Mouse (Mus musculus) midbrain, embryonic 12.5 days (tissue): Measurements from ENCODE around the gene Pld4. TPM values are rescaled to one million over a fixed set of nuclear protein-coding genes. Genes with fewer than 3 reads are reported as not detected.
A peak's percentile ranks its signal among the peaks of the same experiment; 100 is the strongest.

Experiments
- ATAC-seq: fragments of 200-750 bp; cut with Nextera tagmentation; 2 replicates; pipeline ENCODE4 v1.8.0; 2017; ENCODE audit warnings: low read depth, moderate TSS enrichment, moderate library complexity; ENCODE audit not compliant: low FRiP score
- H3K27ac ChIP-seq: fragments of 300-500 bp; sonication (generic); replicated peaks from 2 replicates; pipeline ENCODE4 v1.5.1; 2016; ENCODE audit warnings: mild to moderate bottlenecking
- H3K27me3 ChIP-seq: fragments of 300-500 bp; sonication (generic); 2 replicates; pipeline ENCODE4 v1.6.1; 2016; ENCODE audit warnings: mild to moderate bottlenecking
- H3K36me3 ChIP-seq: fragments of 300-500 bp; sonication (generic); 2 replicates; pipeline ENCODE4 v1.6.1; 2016
- H3K4me1 ChIP-seq: fragments of 300-500 bp; sonication (generic); 2 replicates; pipeline ENCODE4 v1.6.1; 2016
- H3K4me2 ChIP-seq: fragments of 300-500 bp; sonication (generic); replicated peaks from 2 replicates; pipeline ENCODE4 v1.6.1; 2016; ENCODE audit warnings: mild to moderate bottlenecking, moderate library complexity
- H3K4me3 ChIP-seq: fragments of 300-500 bp; sonication (generic); 2 replicates; pipeline ENCODE4 v1.5.1; 2016; ENCODE audit warnings: mild to moderate bottlenecking
- H3K9ac ChIP-seq: fragments of 300-500 bp; sonication (generic); replicated peaks from 2 replicates; pipeline ENCODE4 v1.6.1; 2016; ENCODE audit warnings: mild to moderate bottlenecking, moderate library complexity
- H3K9me3 ChIP-seq: fragments of 300-500 bp; sonication (generic); 2 replicates; pipeline ENCODE4 v1.6.1; 2016; ENCODE audit warnings: mild to moderate bottlenecking
- WGBS: fragments of 180-500 bp; shearing (Covaris S2); methylation state at CpG from one replicate; pipeline ENCODE4 v1.1.7; 2016; 5-methylcytosine and 5-hydroxymethylcytosine counted together
- polyA plus RNA-seq: library from polyadenylated mRNA; unstranded; fragments of >200 nt; fragmentation: Nextera tagmentation; extraction: Ambion mirVana; gene quantifications from 2 replicates; pipeline ENCODE4 v1.2.1, GENCODE M21; 2016

The Pld4 gene
- polyA plus RNA-seq, result 4.7 and 6.7 TPM in 2 replicates

DNA sequence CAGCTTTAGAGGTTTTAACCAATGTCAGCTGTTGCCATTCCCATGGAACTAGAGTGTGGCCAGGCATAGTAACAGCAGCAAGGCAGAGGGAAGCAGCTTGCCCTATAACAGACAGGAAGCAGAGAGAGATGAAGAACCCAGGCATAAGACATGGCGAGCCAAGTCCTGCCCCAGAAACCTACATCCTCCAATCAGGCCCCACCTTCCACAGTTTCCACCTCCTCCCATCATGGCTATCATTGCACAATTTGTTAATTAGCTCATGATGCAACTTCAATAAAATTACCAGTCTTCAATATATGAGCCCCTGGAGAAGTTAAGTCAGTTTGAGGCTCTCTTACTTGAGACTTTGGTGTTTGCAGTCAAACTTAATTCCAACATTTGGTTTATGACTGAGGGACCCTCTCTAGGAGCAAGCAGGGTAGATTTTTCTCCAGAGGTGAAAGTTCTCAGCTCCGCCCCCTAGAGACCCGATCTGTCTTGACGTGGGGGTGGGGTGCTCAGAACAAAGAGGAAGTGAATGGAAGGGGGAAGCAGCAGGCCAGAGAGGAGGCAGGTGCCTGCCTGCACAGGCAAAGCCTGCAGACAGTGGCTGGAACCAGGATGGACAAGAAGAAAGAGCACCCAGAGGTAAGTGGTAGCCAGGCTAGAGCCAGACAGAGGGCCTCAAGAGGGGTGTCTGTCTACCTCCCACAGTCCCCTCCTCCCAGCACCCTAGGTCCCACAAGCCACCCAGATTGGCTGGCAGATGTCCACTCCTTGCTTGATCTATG is at the start of gene Pld4:
Pld4 (plus strand) TSS at position 502 of the 773 bp plus-strand sequence.
- Histone ChIP-seq H3K4me1 (no peaks in the 10 kb centered on the region), H3K27me3 (no peaks in the 10 kb centered on the region), H3K27ac (no peak within 1 kb of the TSS), H3K9me3 (no peaks in the 10 kb centered on the region), H3K9ac (no peak within 1 kb of the TSS), H3K4me2 (no peak within 1 kb of the TSS), H3K36me3 (no peaks in the 10 kb centered on the region), H3K4me3 (no peak within 1 kb of the TSS)
- WGBS, result 48% methylated on average over 4 of the region's 4 CpGs
- ATAC-seq, result no peak

GRCm38 (mm10) chr12:112713984-112714383 is 46.5 kb upstream of the Pld4 start:
- WGBS, result 76% methylated on average over 3 of the region's 3 CpGs
- no peak overlapping the region for H3K27ac ChIP-seq
- H3K4me2 ChIP-seq, result no peak overlapping the region

DNA sequence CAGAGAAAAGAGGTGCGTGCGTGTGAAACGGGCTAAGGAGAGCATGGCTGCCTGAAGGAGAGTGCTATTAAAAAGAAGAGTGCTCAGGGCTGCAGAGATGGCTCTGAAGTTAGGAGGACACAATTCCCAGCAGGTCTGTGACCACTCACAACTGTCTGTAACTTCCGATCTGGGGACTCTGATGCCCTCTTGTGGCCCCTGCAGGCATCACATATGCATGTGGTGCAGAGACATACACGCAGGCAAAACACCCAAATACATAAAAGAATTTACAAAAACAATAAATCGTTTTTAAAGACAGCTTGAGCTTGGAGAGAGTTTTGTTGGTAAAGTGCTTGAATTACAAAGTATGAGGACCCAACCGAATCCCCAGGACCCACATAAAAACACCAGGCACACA is 43.3 kb upstream of the Pld4 start:
- 33% methylated on average over 7 of the region's 7 CpGs for WGBS

More at GRCm38 (mm10) chr12:112713984-112714383, 46.5 kb upstream of the Pld4 start:
- Histone ChIP-seq H3K4me1 (no peaks in the 10 kb centered on the region), H3K9me3 (no peaks in the 10 kb centered on the region), H3K36me3 (no peaks in the 10 kb centered on the region), H3K9ac (no peak overlapping the region), H3K27me3 (peaks cover 10% of the 10 kb centered on the region), H3K4me3 (no peak overlapping the region)
- no peak for ATAC-seq

DNA sequence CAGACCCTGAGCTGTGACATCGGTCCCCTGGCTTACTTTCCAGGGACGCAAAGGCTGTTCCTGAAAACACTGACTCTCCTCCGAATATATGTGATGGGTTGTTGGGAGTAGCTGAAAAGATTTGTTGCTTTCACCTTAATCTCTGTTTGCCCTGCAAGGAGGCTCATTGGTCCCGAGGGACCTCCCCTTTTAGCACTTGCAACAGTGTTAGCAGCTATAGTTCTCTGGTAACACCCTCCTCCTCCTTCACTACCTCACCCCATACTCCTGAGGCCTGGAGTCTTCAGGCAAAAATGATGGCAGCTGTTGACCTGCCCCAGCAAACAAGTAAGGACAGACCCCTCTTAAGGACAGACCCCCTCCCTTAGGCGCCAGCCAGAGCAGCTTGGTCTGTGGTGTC is 41.5 kb upstream of the Pld4 start:
- Histone ChIP-seq H3K4me2 (no peak overlapping the region), H3K27me3 (peaks cover 57% of the 10 kb centered on the region), H3K4me3 (no peak overlapping the region), H3K9me3 (no peaks in the 10 kb centered on the region), H3K27ac (no peak overlapping the region), H3K4me1 (peaks cover 20% of the 10 kb centered on the region), H3K36me3 (no peaks in the 10 kb centered on the region), H3K9ac (no peak overlapping the region)
- 70% methylated on average over 5 of the region's 5 CpGs for WGBS
- no peak for ATAC-seq

More for the DNA sequence above, 43.3 kb upstream of the Pld4 start:
- Histone ChIP-seq H3K4me2 (no peak overlapping the region), H3K9me3 (no peaks in the 10 kb centered on the region), H3K27ac (no peak overlapping the region), H3K4me1 (peaks cover 5% of the 10 kb centered on the region), H3K27me3 (peaks cover 39% of the 10 kb centered on the region), H3K9ac (no peak overlapping the region), H3K36me3 (no peaks in the 10 kb centered on the region), H3K4me3 (no peak overlapping the region)
- ATAC-seq, result no peak

DNA sequence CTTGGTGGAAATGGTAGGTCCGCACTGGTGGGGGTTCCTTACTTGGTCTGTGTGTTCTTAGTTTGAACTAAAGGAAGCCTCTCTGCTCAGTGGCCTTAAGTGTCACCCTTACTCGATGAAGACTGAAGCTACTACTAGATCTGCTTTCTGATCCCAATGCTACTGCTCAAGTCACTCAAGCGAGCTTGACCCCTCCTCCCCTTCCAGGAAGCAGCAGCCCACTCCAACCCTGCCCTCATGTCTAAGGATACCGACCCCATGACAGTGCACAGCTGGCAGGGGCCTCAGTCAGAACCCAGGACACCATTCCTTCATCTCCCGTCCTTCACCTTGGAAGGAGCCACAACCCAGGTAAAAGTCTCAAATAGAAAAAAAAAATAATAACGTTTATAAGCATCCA is 40.2 kb upstream of the Pld4 start, which contains the start of gene Cep170b:
Cep170b (plus strand) TSS at position 240 of the 400 bp plus-strand sequence.
- Histone ChIP-seq H3K9me3 (no peaks in the 10 kb centered on the region), H3K4me1 (peaks cover 20% of the 10 kb centered on the region), H3K4me2 (peak within 1 kb of the TSS; percentile 99; the same call in 1 of the 2 replicates), H3K27me3 (peaks cover 62% of the 10 kb centered on the region), H3K9ac (no peak within 1 kb of the TSS), H3K4me3 (no peak within 1 kb of the TSS; the same call in 1 of the 2 replicates), H3K36me3 (no peaks in the 10 kb centered on the region), H3K27ac (no peak within 1 kb of the TSS)
- no peak for ATAC-seq
- 69% methylated on average over 6 of the region's 6 CpGs for WGBS

- Histone ChIP-seq H3K9ac (no peak overlapping the region), H3K27ac (no peak overlapping the region), H3K9me3 (no peaks in the 10 kb centered on the region), H3K4me1 (peaks cover 20% of the 10 kb centered on the region), H3K27me3 (peaks cover 62% of the 10 kb centered on the region), H3K36me3 (no peaks in the 10 kb centered on the region), H3K4me3 (no peak overlapping the region), H3K4me2 (peak overlapping the region; percentile 99; the same call in 1 of the 2 replicates)
- 35% methylated on average over 12 of the region's 12 CpGs for WGBS
- no peak for ATAC-seq
Observed at GRCm38 (mm10) chr12:112720890-112721423, 39.5 kb upstream of the Pld4 start.

GRCm38 (mm10) chr12:112721424-112722239 is 38.8 kb upstream of the Pld4 start:
- Histone ChIP-seq H3K27me3 (peaks cover 66% of the 10 kb centered on the region), H3K27ac (no peak overlapping the region)
- 1% methylated on average over 45 of the region's 69 CpGs for WGBS

DNA sequence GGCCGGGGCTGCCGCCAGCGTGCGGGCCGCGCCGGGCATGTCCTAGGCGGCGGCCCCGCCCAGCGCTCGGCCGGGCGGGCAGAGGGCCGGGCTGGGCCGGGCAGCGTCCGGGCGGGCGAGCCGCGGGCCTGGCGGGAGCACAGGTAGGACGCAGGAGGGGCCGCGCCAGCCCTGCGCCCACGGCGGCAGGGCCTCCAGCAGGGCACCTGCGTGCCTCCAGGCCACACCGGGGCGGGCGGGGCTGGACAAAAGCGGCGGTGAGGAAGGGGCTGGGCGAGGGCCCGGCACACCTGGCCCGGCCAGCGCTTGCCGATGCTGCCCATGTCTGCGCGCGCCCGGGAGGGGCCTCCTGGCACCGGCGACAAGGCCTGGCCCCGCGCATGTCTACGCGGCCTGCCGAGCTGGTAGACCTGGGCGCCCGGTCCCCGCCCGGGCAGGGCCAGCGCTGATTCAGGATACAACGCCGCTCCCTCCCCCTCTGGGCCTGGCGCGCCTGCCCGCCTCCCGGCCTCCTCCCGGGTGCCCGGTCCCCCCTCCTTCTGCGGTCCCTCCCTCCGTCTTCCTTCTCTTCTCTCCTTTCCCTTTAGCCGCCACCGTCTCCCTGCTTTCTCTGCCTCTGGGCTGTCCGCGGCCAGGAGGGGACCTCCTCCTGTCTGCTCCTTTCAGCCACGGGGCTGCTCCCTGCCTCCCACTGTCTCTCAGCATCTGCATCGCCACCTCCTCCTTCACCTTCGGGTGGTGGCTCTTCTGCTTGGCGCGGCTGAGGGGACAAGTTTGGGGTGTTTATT is 38.0 kb upstream of the Pld4 start:
- peak overlapping the region; percentile 87 for H3K4me3 ChIP-seq
- H3K27me3 ChIP-seq, result peaks cover 71% of the 10 kb centered on the region
- H3K36me3 ChIP-seq, result no peaks in the 10 kb centered on the region
- peak overlapping the region; percentile 79 for H3K9ac ChIP-seq
- H3K9me3 ChIP-seq, result no peaks in the 10 kb centered on the region
- WGBS, result under 1% methylated on average over 49 of the region's 75 CpGs
- H3K4me1 ChIP-seq, result peaks cover 22% of the 10 kb centered on the region
- H3K4me2 ChIP-seq, result peak overlapping the region; percentile 99
- H3K27ac ChIP-seq, result peak overlapping the region; percentile 52; the same call in 1 of the 2 replicates
- ATAC-seq, result peak; percentile 53

More at GRCm38 (mm10) chr12:112721424-112722239, 38.8 kb upstream of the Pld4 start:
- H3K4me3 ChIP-seq, result peak overlapping the region; percentile 87
- peak overlapping the region; percentile 99 for H3K4me2 ChIP-seq
- H3K36me3 ChIP-seq, result no peaks in the 10 kb centered on the region
- no peaks in the 10 kb centered on the region for H3K9me3 ChIP-seq
- peak; percentile 34 for ATAC-seq
- peak overlapping the region; percentile 79 for H3K9ac ChIP-seq
- peaks cover 20% of the 10 kb centered on the region for H3K4me1 ChIP-seq

- Histone ChIP-seq H3K4me1 (peaks cover 27% of the 10 kb centered on the region), H3K9me3 (no peaks in the 10 kb centered on the region), H3K9ac (peak overlapping the region; percentile 79), H3K27ac (no peak overlapping the region), H3K36me3 (no peaks in the 10 kb centered on the region), H3K4me2 (peak overlapping the region; percentile 99), H3K4me3 (peak overlapping the region; percentile 87), H3K27me3 (peaks cover 69% of the 10 kb centered on the region)
- ATAC-seq, result peak; percentile 53
- WGBS, result 3% methylated on average over 5 of the region's 5 CpGs
Observed at GRCm38 (mm10) chr12:112723028-112723330, 37.5 kb upstream of the Pld4 start.

DNA sequence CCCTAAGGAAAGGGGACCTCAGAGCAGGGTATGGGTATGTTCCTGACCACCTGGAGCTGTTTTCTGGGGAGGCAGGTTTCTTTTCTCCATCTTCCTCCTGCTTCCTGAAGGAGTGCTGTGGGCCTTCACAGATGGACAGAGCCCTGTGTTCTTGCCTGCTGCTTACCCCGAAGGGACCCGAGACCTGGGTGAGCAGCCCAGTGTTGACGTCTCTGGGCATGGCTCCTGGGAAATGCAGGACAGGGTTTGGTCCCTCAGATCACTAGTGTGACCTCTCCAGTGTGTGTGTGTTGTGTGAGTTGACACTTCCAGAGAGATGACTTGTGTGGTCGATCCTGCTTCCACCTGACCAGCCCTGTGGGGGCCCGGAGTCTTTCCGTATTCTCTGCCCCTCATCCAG is 37.0 kb upstream of the Pld4 start:
- H3K9me3 ChIP-seq, result no peaks in the 10 kb centered on the region
- peak overlapping the region; percentile 99 for H3K4me2 ChIP-seq
- peaks cover 68% of the 10 kb centered on the region for H3K27me3 ChIP-seq
- peak overlapping the region; percentile 87 for H3K4me3 ChIP-seq
- no peaks in the 10 kb centered on the region for H3K36me3 ChIP-seq
- ATAC-seq, result no peak
- 86% methylated on average over 6 of the region's 6 CpGs for WGBS
- H3K4me1 ChIP-seq, result peaks cover 27% of the 10 kb centered on the region
- peak overlapping the region; percentile 79; the same call in 1 of the 2 replicates for H3K9ac ChIP-seq
- no peak overlapping the region for H3K27ac ChIP-seq

GRCm38 (mm10) chr12:112724077-112724805 is 36.2 kb upstream of the Pld4 start:
- Histone ChIP-seq H3K4me1 (peaks cover 27% of the 10 kb centered on the region), H3K9me3 (no peaks in the 10 kb centered on the region), H3K4me3 (no peak overlapping the region), H3K27ac (no peak overlapping the region), H3K27me3 (peaks cover 62% of the 10 kb centered on the region), H3K4me2 (no peak overlapping the region), H3K36me3 (no peaks in the 10 kb centered on the region), H3K9ac (no peak overlapping the region)
- 81% methylated on average over 11 of the region's 11 CpGs for WGBS
- ATAC-seq, result no peak
